Mouse (Mus musculus) stomach, embryonic 16.5 days (tissue): ENCODE measurements at regions not wholly inside any gene's neighbourhood (a gene's known extent, or its start where the extent isn't known, plus 50 kb on each side); places are given as distances from the start of the nearest gene placed in this dataset.

Experiments
- ATAC-seq: fragments of 200-750 bp; cut with Nextera tagmentation; 2 replicates; pipeline ENCODE4 v1.8.0; 2017; ENCODE audit warnings: moderate number of reproducible peaks, moderate TSS enrichment; ENCODE audit not compliant: insufficient read depth, low FRiP score
- H3K27ac ChIP-seq: fragments of 300-500 bp; sonication (generic); 2 replicates; pipeline ENCODE4 v1.5.1; 2014; ENCODE audit warnings: low read length
- H3K27me3 ChIP-seq: fragments of 300-500 bp; sonication (generic); 2 replicates; pipeline ENCODE4 v1.6.1; 2014; ENCODE audit warnings: low read length, control low read depth, mixed read lengths; ENCODE audit not compliant: control insufficient read depth, insufficient read depth
- H3K36me3 ChIP-seq: fragments of 300-500 bp; sonication (generic); 2 replicates; pipeline ENCODE4 v1.6.1; 2014; ENCODE audit warnings: low read length; ENCODE audit not compliant: control insufficient read depth, insufficient read depth
- H3K4me1 ChIP-seq: fragments of 300-500 bp; sonication (generic); 2 replicates; pipeline ENCODE4 v1.6.1; 2014; ENCODE audit warnings: low read length, control low read depth, mixed read lengths; ENCODE audit not compliant: control insufficient read depth, insufficient read depth
- H3K4me2 ChIP-seq: fragments of 300-500 bp; sonication (generic); 2 replicates; pipeline ENCODE4 v1.6.1; 2014; ENCODE audit warnings: low read depth, low read length, mixed read lengths
- H3K4me3 ChIP-seq: fragments of 300-500 bp; sonication (generic); replicated peaks from 2 replicates; pipeline ENCODE4 v1.5.1; 2014; ENCODE audit warnings: mild to moderate bottlenecking, low read length
- H3K9ac ChIP-seq: fragments of 300-500 bp; sonication (generic); 2 replicates; pipeline ENCODE4 v1.6.1; 2014; ENCODE audit warnings: low read length
- H3K9me3 ChIP-seq: fragments of 300-500 bp; sonication (generic); replicated peaks from 2 replicates; pipeline ENCODE4 v1.6.1; 2016; ENCODE audit warnings: low read length, control low read depth; ENCODE audit not compliant: control insufficient read depth
- WGBS: fragments of 180-500 bp; shearing (Covaris S2); extraction: QIAGEN DNeasy Blood & Tissue Kit; methylation state at CpG from one replicate; pipeline ENCODE4 v1.1.7; 2014; 5-methylcytosine and 5-hydroxymethylcytosine counted together

- Histone ChIP-seq H3K27me3 (no peaks in the 10 kb centered on the region), H3K4me1 (no peaks in the 10 kb centered on the region), H3K4me2 (no peak overlapping the region), H3K27ac (no peak overlapping the region), H3K4me3 (no peak overlapping the region), H3K9me3 (no peaks in the 10 kb centered on the region), H3K36me3 (no peaks in the 10 kb centered on the region), H3K9ac (no peak overlapping the region)
- 69% methylated on average over 10 of the region's 10 CpGs for whole genome bisulfite sequencing
- no peak for ATAC-seq
Observed at GRCm38 (mm10) chr15:62202781-62203375, 1280.1 kb upstream of the A1bg start.

GRCm38 (mm10) chr15:62198721-62199120 is 1275.9 kb upstream of the A1bg start:
- no peaks in the 10 kb centered on the region for H3K27me3 ChIP-seq

GRCm38 (mm10) chr15:62198194-62198593 is 1275.4 kb upstream of the A1bg start:
- Histone ChIP-seq H3K9ac (no peak overlapping the region), H3K4me3 (no peak overlapping the region), H3K36me3 (no peaks in the 10 kb centered on the region), H3K9me3 (no peaks in the 10 kb centered on the region), H3K27me3 (no peaks in the 10 kb centered on the region), H3K4me2 (no peak overlapping the region), H3K27ac (no peak overlapping the region), H3K4me1 (no peaks in the 10 kb centered on the region)
- ATAC-seq: no peak
- 83% methylated on average over 4 of the region's 4 CpGs for WGBS

More at GRCm38 (mm10) chr15:62198721-62199120, 1275.9 kb upstream of the A1bg start:
- H3K9ac ChIP-seq: no peak overlapping the region
- no peak overlapping the region for H3K27ac ChIP-seq
- H3K9me3 ChIP-seq: no peaks in the 10 kb centered on the region
- WGBS: 94% methylated on average over 6 of the region's 6 CpGs
- no peaks in the 10 kb centered on the region for H3K36me3 ChIP-seq
- no peak overlapping the region for H3K4me2 ChIP-seq
- H3K4me1 ChIP-seq: no peaks in the 10 kb centered on the region
- no peak overlapping the region for H3K4me3 ChIP-seq
- no peak for ATAC-seq

GRCm38 (mm10) chr15:62195440-62195839 is 1272.6 kb upstream of the A1bg start:
- Histone ChIP-seq H3K4me3 (no peak overlapping the region), H3K4me1 (no peaks in the 10 kb centered on the region), H3K36me3 (no peaks in the 10 kb centered on the region), H3K4me2 (no peak overlapping the region), H3K9ac (no peak overlapping the region), H3K9me3 (no peaks in the 10 kb centered on the region), H3K27ac (no peak overlapping the region), H3K27me3 (no peaks in the 10 kb centered on the region)
- WGBS: 79% methylated on average over 5 of the region's 5 CpGs
- ATAC-seq: no peak

- H3K4me1 ChIP-seq: no peaks in the 10 kb centered on the region
- no peak overlapping the region for H3K4me3 ChIP-seq
- H3K27me3 ChIP-seq: no peaks in the 10 kb centered on the region
- no peak overlapping the region for H3K4me2 ChIP-seq
- ATAC-seq: no peak
- no peaks in the 10 kb centered on the region for H3K36me3 ChIP-seq
- no peaks in the 10 kb centered on the region for H3K9me3 ChIP-seq
- WGBS: 68% methylated on average over 1 of the region's 1 CpGs
- H3K27ac ChIP-seq: no peak overlapping the region
- H3K9ac ChIP-seq: no peak overlapping the region
Observed at GRCm38 (mm10) chr15:62192706-62193105, 1269.9 kb upstream of the A1bg start.

- H3K27ac ChIP-seq: no peak overlapping the region
- H3K9me3 ChIP-seq: no peaks in the 10 kb centered on the region
- no peak for ATAC-seq
- H3K9ac ChIP-seq: no peak overlapping the region
- H3K4me2 ChIP-seq: no peak overlapping the region
- H3K27me3 ChIP-seq: no peaks in the 10 kb centered on the region
- 85% methylated on average over 1 of the region's 1 CpGs for WGBS
- no peak overlapping the region for H3K4me3 ChIP-seq
- H3K36me3 ChIP-seq: no peaks in the 10 kb centered on the region
- no peaks in the 10 kb centered on the region for H3K4me1 ChIP-seq
Observed at GRCm38 (mm10) chr15:62191641-62192040, 1268.8 kb upstream of the A1bg start.

GRCm38 (mm10) chr15:62190977-62191614 is 1268.3 kb upstream of the A1bg start:
- H3K27me3 ChIP-seq: no peaks in the 10 kb centered on the region
- no peaks in the 10 kb centered on the region for H3K36me3 ChIP-seq
- ATAC-seq: no peak
- no peak overlapping the region for H3K4me2 ChIP-seq
- 82% methylated on average over 5 of the region's 5 CpGs for WGBS
- no peak overlapping the region for H3K4me3 ChIP-seq
- no peak overlapping the region for H3K27ac ChIP-seq
- H3K9me3 ChIP-seq: no peaks in the 10 kb centered on the region
- H3K9ac ChIP-seq: no peak overlapping the region
- no peaks in the 10 kb centered on the region for H3K4me1 ChIP-seq

GRCm38 (mm10) chr15:62190224-62190910 is 1267.6 kb upstream of the A1bg start:
- H3K4me1 ChIP-seq: no peaks in the 10 kb centered on the region
- no peaks in the 10 kb centered on the region for H3K27me3 ChIP-seq
- no peaks in the 10 kb centered on the region for H3K9me3 ChIP-seq
- H3K4me3 ChIP-seq: no peak overlapping the region
- no peak overlapping the region for H3K27ac ChIP-seq
- no peak for ATAC-seq
- H3K36me3 ChIP-seq: no peaks in the 10 kb centered on the region
- no peak overlapping the region for H3K4me2 ChIP-seq
- no peak overlapping the region for H3K9ac ChIP-seq
- 74% methylated on average over 5 of the region's 5 CpGs for WGBS

GRCm38 (mm10) chr15:62189565-62190181 is 1266.9 kb upstream of the A1bg start:
- H3K9ac ChIP-seq: no peak overlapping the region
- no peaks in the 10 kb centered on the region for H3K36me3 ChIP-seq
- H3K9me3 ChIP-seq: no peaks in the 10 kb centered on the region
- H3K27ac ChIP-seq: no peak overlapping the region
- ATAC-seq: no peak
- no peaks in the 10 kb centered on the region for H3K27me3 ChIP-seq
- 81% methylated on average over 14 of the region's 14 CpGs for WGBS
- H3K4me3 ChIP-seq: no peak overlapping the region
- H3K4me1 ChIP-seq: no peaks in the 10 kb centered on the region
- no peak overlapping the region for H3K4me2 ChIP-seq
